Mouse (Mus musculus) stomach, postnatal 0 days (tissue): ENCODE results near the gene Unc50. TPM values are rescaled to one million over a fixed set of nuclear protein-coding genes. Genes with fewer than 3 reads are reported as not detected.

ENCODE experiments used
- ATAC-seq: fragments of 200-750 bp; cut with Nextera tagmentation; 2 replicates; pipeline ENCODE4 v1.8.0; 2017; ENCODE audit not compliant: low FRiP score, low TSS enrichment
- DNase-seq: peaks from one replicate; pipeline ENCODE4 v3.0.0-alpha.2; 2016; ENCODE audit warnings: low spot score
- H3K27ac ChIP-seq: fragments of 300-500 bp; sonication (generic); replicated peaks from 2 replicates; pipeline ENCODE4 v1.5.1; 2014; ENCODE audit warnings: mild to moderate bottlenecking, control low read depth
- H3K27me3 ChIP-seq: fragments of 300-500 bp; sonication (generic); 2 replicates; pipeline ENCODE4 v1.6.1; 2014; ENCODE audit warnings: low read length; ENCODE audit not compliant: control insufficient read depth, insufficient read depth
- H3K36me3 ChIP-seq: fragments of 300-500 bp; sonication (generic); 2 replicates; pipeline ENCODE4 v1.6.1; 2014; ENCODE audit warnings: low read length, mixed read lengths; ENCODE audit not compliant: control insufficient read depth, insufficient read depth
- H3K4me1 ChIP-seq: fragments of 300-500 bp; sonication (generic); replicated peaks from 2 replicates; pipeline ENCODE4 v1.6.1; 2014; ENCODE audit warnings: antibody characterized with exemption; ENCODE audit not compliant: control insufficient read depth, insufficient read depth
- H3K4me2 ChIP-seq: fragments of 300-500 bp; sonication (generic); replicated peaks from 2 replicates; pipeline ENCODE4 v1.6.1; 2014; ENCODE audit warnings: low read depth, mild to moderate bottlenecking, control low read depth, moderate library complexity
- H3K4me3 ChIP-seq: fragments of 300-500 bp; sonication (generic); 2 replicates; pipeline ENCODE4 v1.5.1; 2014; ENCODE audit warnings: low read depth, low read length, control low read depth
- H3K9ac ChIP-seq: fragments of 300-500 bp; sonication (generic); 2 replicates; pipeline ENCODE4 v1.6.1; 2014; ENCODE audit warnings: mild to moderate bottlenecking, low read length, control low read depth, mixed read lengths
- H3K9me3 ChIP-seq: fragments of 300-500 bp; sonication (generic); 2 replicates; pipeline ENCODE4 v1.6.1; 2016; ENCODE audit warnings: low read length; ENCODE audit not compliant: control insufficient read depth
- CTCF ChIP-seq: IDR thresholded peaks from 2 replicates; pipeline ENCODE4 v1.5.1; 2016; ENCODE audit warnings: antibody characterized with exemption, low read depth, mild to moderate bottlenecking, moderate library complexity
- EP300 ChIP-seq: optimal IDR thresholded peaks from 2 replicates; pipeline ENCODE3; 2016; ENCODE audit warnings: antibody characterized with exemption
- WGBS: fragments of 180-500 bp; shearing (Covaris S2); extraction: QIAGEN DNeasy Blood & Tissue Kit; methylation state at CpG from one replicate; pipeline ENCODE4 v1.1.7; 2014; 5-methylcytosine and 5-hydroxymethylcytosine counted together
- polyA plus RNA-seq: library from polyadenylated mRNA; unstranded; fragments of >200 nt; fragmentation: Nextera tagmentation; extraction: Ambion mirVana; gene quantifications from 2 replicates; pipeline ENCODE4 v1.2.1, GENCODE M21; 2015

Unc50 gene
- polyA plus RNA-seq, 1 experiment from 2014 or later = 141 TPM

GRCm38 (mm10) chr1:37428911-37429310 lies 1.0 kb upstream of the Unc50 start:
- no peak for TF ChIP-seq CTCF
- TF ChIP-seq EP300 = no peak
- H3K9ac ChIP-seq = 0 out of 2 replicates have a peak overlapping the region, but pooled peaks have one; percentile 31
- H3K4me2 ChIP-seq = peak overlapping the region; percentile 88
- H3K27ac ChIP-seq = no peak overlapping the region
- H3K27me3 ChIP-seq = no peaks in the 10 kb centered on the region
- peaks cover 7% of the 10 kb centered on the region; the same call in 1 of the 2 replicates for H3K36me3 ChIP-seq
- 54% methylated on average over 2 of the region's 2 CpGs for WGBS
- no peaks in the 10 kb centered on the region for H3K4me1 ChIP-seq
- no peaks in the 10 kb centered on the region for H3K9me3 ChIP-seq
- DNase-seq = no peak
- no peak for ATAC-seq
- peak overlapping the region; percentile 87; the same call in 1 of the 2 replicates for H3K4me3 ChIP-seq

GRCm38 (mm10) chr1:37430297-37430840 lies 430 bp downstream of the Unc50 start:
- H3K4me1 ChIP-seq = no peaks in the 10 kb centered on the region
- H3K36me3 ChIP-seq = peaks cover 8% of the 10 kb centered on the region; the same call in 1 of the 2 replicates
- H3K4me2 ChIP-seq = peak overlapping the region; percentile 88
- TF ChIP-seq CTCF (no peak), EP300 (no peak)
- no peaks in the 10 kb centered on the region for H3K9me3 ChIP-seq
- peak; percentile 74 for ATAC-seq
- H3K27ac ChIP-seq = peak overlapping the region; percentile 92
- peak; percentile 75 for DNase-seq
- H3K4me3 ChIP-seq = peak overlapping the region; percentile 87
- peak overlapping the region; percentile 94 for H3K9ac ChIP-seq
- no peaks in the 10 kb centered on the region for H3K27me3 ChIP-seq
- WGBS = under 1% methylated on average over 40 of the region's 40 CpGs

- Histone ChIP-seq H3K27me3 (no peaks in the 10 kb centered on the region), H3K9ac (no peak overlapping the region), H3K4me2 (no peak overlapping the region), H3K27ac (no peak overlapping the region), H3K9me3 (no peaks in the 10 kb centered on the region), H3K36me3 (peaks cover 28% of the 10 kb centered on the region), H3K4me3 (no peak overlapping the region), H3K4me1 (no peaks in the 10 kb centered on the region)
- 88% methylated on average over 3 of the region's 3 CpGs for WGBS
- DNase-seq = no peak
- no peak for ATAC-seq
- TF ChIP-seq EP300 = no peak
- TF ChIP-seq CTCF = no peak
Observed at GRCm38 (mm10) chr1:37436419-37436818, 6.5 kb downstream of the Unc50 start.

- DNase-seq (no peak), ATAC-seq (no peak)
- TF ChIP-seq CTCF (no peak), EP300 (no peak)
- Histone ChIP-seq H3K4me3 (no peak overlapping the region), H3K9ac (no peak overlapping the region), H3K27ac (no peak overlapping the region), H3K4me1 (no peaks in the 10 kb centered on the region), H3K9me3 (no peaks in the 10 kb centered on the region), H3K36me3 (peaks cover 11% of the 10 kb centered on the region; the same call in 1 of the 2 replicates), H3K27me3 (no peaks in the 10 kb centered on the region), H3K4me2 (no peak overlapping the region)
- WGBS = 93% methylated on average over 16 of the region's 16 CpGs
Observed at GRCm38 (mm10) chr1:37442848-37443835, 13.2 kb downstream of the Unc50 start.

- no peak for ATAC-seq
- Histone ChIP-seq H3K4me1 (no peaks in the 10 kb centered on the region), H3K9ac (no peak overlapping the region), H3K9me3 (no peaks in the 10 kb centered on the region), H3K4me2 (no peak overlapping the region), H3K36me3 (peaks cover 10% of the 10 kb centered on the region; the same call in 1 of the 2 replicates), H3K27ac (no peak overlapping the region), H3K4me3 (no peak overlapping the region), H3K27me3 (no peaks in the 10 kb centered on the region)
- DNase-seq = peak; percentile 56
- 74% methylated on average over 10 of the region's 10 CpGs for WGBS
- TF ChIP-seq CTCF (peak; percentile 77), EP300 (no peak)
Observed at GRCm38 (mm10) chr1:37448361-37449095, 18.6 kb downstream of the Unc50 start.
